Mouse (Mus musculus): ENCODE results near the gene Slc27a1.

Gene Slc27a1

GRCm38 (mm10) chr8:71579476-71579875 lies 10.8 kb downstream of the Slc27a1 start:
- in situ Hi-C loops (cut with MseI, MboI) = no loop called here

DNA sequence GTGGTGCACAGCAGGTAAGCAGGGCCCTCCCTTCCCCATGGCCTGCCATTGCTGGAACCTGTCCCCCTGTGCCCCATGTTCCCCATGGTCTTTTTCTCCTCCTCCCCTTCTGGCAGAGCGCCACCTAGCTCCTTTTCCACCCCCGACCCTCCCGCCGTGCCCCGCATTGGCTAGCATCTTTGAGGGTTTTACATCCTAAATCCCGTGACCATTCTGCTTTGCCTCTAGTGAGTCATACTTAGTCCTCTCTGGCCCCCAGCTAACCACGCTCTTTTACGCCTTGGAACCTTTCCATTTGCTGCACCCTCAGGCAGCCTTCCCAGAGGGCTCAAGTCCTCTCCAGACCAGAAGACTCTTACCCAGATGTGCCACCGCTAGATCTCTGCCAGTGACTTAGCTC lies 11.5 kb downstream of the Slc27a1 start:
- in situ Hi-C loops (cut with MseI, MboI) = no loop called here

DNA sequence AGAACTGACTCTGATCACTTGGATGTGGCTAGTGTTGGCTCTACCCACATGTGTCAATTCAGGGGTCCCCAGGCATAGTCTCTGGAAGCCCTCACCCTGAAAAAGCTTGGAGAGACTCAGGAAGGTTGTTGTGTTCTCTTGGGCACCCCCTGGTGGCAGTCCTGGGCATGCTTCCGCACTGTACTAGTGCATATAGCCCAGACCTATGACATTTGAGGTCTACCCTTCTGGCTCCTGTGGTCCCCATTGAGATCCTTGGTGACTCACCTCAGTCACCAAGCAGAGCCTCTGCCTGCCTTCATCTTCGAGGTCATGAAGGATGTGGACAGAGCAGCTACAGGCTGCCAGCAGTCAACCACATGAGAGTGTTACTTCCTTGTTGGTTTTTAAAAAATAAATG lies 18.2 kb downstream of the Slc27a1 start:
- in situ Hi-C loops (cut with MseI, MboI) = no loop called here

DNA sequence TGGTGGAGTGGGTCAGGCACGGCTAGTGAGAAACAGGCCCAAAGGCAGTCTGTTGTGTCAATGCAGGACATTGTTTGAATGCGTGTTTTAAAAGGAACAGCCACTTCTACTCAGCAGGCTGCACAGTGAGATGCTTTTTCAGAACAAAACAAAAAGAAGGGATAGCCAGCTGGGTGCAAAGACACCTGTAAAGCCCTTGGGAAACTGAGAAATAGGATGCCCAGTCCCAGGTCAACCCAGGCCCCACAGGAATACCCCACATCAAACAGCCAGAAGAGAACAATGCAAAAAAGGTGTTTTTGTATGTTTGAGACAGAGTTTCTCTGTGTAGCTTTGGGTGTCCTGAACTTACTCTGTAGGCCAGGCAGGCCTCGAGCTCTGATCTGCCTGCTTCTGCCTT lies 20.1 kb downstream of the Slc27a1 start:
- in situ Hi-C loops (cut with MseI, MboI) = no loop called here

DNA sequence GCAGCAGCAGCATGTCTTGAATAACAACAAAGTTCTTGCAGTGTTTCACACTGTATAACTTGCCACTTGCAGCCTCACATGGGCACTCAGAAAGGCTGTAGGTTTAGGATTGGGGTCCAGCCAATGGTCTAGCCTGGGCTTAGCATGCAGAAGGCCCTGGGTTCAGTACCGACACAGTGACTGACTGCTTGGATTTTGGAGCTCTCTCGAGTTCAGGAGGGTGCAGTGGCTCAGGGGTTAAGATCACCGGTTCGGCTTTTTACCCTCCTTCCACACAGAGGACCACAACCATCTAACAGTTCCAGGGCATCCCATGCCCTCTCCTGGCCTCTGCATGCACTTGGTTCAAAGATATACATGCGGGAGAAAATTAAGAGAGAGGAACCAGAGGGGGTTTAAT lies 22.3 kb downstream of the Slc27a1 start:
- in situ Hi-C loops (cut with MseI, MboI) = no loop called here

- in situ Hi-C loops (cut with MseI, MboI) = no loop called here
Measured at GRCm38 (mm10) chr8:71591471-71592373, 23.0 kb downstream of the Slc27a1 start, which contains the start of gene Pgls. TSS of gene Pgls (plus strand) at chr8:71592176.

DNA sequence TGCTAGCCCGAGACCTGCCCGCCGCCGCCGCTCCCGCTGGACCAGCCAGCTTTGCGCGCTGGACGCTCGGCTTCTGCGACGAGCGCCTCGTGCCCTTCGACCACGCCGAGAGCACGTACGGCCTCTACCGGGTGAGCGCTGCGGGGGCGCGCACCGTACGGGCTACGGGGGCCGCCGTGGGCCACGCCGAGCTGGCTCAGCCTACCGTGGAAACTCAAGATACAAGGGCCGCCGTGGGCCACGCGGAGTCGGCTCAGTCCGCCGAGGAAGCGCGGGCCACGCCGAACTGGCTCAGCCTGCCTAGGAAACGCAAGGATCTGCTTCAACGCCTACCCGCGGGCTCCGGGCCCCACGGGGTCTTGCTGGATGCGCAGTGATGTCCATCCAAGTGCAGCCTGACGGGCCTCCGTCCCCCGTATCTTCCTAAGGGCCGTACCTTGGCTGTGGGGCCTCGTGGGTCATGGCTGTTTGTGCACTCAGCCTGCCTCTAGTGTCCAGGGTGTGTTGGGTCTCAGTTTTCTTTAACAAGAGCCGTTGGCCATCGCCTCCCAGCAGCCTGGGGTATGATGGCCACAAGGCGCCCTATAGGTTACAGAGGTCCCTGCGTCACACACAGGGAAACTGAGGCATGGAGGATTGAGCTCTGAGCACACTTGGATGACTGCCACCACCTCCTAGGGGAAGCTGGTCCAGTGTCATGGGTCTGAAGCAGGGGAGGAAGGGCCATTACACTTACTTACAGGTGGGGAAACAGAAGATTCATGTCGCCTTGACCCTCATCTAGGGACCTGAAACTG lies 23.9 kb downstream of the Slc27a1 start:
- in situ Hi-C loops (cut with MseI, MboI) = no loop called here

- in situ Hi-C loops (cut with MseI, MboI) = no loop called here
Measured at GRCm38 (mm10) chr8:71593556-71594323, 25.1 kb downstream of the Slc27a1 start.

DNA sequence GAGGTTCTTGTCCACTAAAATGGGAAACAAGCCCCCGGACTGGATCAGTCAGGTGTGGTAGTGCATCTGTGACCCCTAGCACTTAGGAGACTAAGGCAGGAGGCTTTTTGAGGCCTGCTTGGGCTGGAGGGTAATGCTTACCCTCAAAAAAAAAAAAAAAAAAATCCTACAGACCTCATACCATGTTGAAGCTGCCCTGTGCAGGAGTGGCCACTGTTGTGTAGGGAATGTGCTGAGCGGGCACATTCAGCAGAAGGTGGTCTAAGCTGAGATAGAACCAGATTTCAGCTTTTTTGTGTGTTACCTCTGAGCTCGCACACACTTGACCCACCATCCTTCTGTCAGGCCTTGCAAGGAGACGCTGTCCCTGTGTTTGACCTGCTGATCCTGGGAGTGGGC lies 25.6 kb downstream of the Slc27a1 start:
- in situ Hi-C loops (cut with MseI, MboI) = no loop called here

DNA sequence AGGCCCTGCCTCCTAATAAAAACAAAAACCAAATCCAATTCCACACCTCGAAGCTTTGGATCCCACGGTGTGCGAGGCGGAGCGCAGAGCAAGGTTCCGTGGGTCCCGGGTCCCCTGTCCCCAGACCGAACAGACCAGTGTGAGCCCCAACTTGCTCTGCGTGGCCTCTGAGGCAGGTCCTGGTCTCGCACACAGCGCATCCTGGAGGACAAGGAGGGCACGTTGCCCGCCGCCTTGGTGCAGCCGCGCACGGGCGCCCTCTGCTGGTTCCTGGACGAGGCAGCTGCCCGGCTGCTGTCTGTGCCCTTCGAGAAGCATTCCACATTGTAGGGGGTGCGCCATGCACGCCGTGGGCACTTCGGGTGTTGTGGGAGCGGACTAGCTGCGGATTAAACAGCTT lies 27.2 kb downstream of the Slc27a1 start:
- in situ Hi-C loops (cut with MseI, MboI) = loop anchor here in 1 of 2 experiments (5.0 kb wide), 1 partner anchor 34 kb away; no protein-coding TSS in a partner anchor

DNA sequence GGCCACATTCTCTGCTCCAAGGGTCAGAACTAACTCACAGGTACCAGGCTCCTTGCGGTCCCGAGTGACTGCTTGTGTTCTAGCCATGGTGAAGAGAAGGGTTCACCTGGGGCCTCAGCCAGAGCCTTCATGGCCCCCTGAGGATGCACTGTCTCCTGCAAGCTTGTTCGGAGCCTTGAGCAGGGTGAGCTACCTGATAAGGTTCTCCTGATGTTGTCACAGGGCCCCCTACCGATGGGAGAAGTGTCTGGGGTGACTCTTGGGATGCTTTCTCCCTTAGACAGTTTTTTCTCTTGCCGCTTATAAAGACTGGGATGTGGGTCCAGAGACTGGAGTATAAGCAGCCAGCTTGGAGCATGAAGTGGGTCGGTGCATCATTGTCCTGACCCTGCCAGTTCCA lies 27.7 kb downstream of the Slc27a1 start:
- in situ Hi-C loops (cut with MseI, MboI) = loop anchor here in 1 of 2 experiments (5.0 kb wide), 1 partner anchor 34 kb away; no protein-coding TSS in a partner anchor

GRCm38 (mm10) chr8:71596798-71597197 lies 28.1 kb downstream of the Slc27a1 start:
- in situ Hi-C loops (cut with MseI, MboI) = loop anchor here in 1 of 2 experiments (5.0 kb wide), 1 partner anchor 34 kb away; no protein-coding TSS in a partner anchor

- in situ Hi-C loops (cut with MseI, MboI) = loop anchor here in 1 of 2 experiments (5.0 kb wide), 1 partner anchor 35 kb away; no protein-coding TSS in a partner anchor
Measured at GRCm38 (mm10) chr8:71597451-71597850, 28.8 kb downstream of the Slc27a1 start, which contains the start of gene Fam129c. TSS of gene Fam129c (plus strand) at chr8:71597648.

DNA sequence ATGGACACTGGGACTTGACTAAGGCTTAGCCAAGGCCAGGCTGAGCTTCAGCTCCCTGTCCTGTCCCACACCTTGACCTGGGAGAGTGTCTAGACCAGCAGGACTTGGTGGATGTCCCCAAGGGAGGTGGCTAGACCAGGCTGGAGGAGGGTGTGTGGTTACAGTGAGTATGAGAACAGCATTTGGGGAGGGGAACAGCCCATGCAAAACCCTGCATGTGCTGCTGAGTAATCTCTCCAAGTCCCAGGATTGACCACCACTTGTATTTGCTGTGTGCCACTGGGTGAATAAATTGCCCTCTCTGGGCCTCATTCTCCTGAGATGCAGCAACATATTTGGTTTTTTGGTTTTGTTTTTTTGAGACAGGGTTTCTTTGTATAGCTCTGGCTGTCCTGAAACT lies 29.7 kb downstream of the Slc27a1 start:
- in situ Hi-C loops (cut with MseI, MboI) = loop anchor here in 1 of 2 experiments (5.0 kb wide), 1 partner anchor 36 kb away; no protein-coding TSS in a partner anchor

DNA sequence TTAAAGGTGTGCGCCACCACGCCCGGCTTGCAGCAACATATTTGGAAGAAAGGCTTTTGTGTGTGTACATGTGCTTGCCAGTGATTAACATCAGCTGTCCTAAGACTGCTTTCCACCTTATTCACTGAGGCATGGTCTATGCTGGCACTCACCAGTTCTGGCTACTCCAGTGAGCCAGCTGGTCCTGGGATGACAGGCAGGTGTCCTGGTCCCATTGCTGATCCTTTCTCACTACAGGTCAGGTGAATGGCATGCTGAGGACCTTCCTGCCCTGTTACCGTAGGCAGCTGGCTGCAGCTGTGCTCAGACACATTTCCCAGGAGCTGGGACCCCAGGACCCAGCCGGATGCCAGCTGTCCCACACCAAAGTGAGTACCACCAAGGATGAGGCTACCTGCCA lies 30.2 kb downstream of the Slc27a1 start:
- in situ Hi-C loops (cut with MseI, MboI) = loop anchor here in 1 of 2 experiments (5.0 kb wide), 1 partner anchor 37 kb away; no protein-coding TSS in a partner anchor

DNA sequence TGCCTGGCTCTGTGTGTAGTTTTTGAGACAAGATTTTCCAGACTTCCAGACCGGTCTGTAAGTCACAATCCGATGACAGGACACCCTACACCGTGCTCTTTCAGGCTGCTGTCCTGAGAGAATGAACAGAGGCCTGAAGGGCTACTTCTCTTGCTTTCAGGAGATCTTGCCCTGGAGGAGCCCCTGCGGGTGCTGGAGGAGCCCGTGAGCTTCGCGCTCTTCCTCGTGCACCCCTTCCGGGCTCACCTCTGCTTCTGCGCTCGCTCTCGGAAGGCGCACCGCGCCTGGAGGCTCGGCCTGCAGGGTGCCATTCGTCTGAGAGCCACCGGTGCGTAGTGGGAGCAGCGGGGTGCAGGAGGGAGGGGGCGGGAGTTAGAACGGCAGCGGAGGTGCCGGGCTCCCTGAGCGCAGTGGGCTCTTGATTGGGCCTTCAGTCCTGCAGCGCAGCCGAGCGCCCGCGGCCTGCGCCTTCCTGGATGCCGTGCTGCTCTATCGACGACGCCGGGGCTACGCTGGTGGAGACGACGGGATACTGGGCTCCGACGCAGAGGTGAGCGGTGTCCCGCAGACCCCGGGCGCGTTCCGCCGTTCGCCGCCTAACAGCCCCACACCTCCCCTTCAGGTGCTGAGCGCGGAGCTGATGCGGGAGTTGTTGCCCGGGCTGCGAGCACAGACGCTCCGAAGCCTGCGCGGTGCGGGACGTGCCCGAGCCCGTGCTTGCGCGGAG lies 33.4 kb downstream of the Slc27a1 start:
- in situ Hi-C loops (cut with MseI, MboI) = no loop called here

DNA sequence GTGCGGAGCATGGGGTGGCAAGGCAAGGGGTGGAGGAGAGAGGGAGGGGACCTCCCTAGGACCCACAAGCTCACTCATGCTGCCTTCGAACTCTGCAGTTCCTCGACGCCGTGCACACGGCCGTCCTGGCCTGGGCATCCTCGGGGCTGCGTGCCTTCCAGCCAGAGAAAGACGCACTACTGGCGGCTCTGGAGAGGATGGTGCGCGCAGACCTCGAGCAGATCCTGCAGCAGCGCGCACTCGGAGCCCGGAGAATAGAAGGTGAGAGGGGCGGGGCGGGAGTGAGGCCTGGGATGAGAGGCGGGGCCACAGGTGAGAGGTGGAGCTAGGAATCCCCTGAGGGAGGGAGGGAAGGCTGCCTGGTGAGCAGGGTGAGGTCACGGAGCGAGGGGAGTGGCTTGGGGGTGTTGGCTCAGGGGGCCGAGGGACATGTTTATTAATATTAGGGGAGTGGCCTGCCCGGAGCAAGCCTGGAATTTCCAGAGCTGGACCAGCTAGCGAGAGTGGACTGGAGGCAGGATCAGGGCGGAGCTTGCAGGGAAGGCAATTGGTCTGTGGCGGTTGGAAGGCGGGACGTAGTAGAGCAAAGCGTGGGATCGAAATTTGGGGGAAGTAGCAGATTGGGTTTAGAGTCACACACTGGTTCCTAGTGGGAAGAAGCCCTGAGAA lies 34.1 kb downstream of the Slc27a1 start:
- in situ Hi-C loops (cut with MseI, MboI) = no loop called here

- in situ Hi-C loops (cut with MseI, MboI) = no loop called here
Measured at GRCm38 (mm10) chr8:71604021-71604420, 35.3 kb downstream of the Slc27a1 start.

DNA sequence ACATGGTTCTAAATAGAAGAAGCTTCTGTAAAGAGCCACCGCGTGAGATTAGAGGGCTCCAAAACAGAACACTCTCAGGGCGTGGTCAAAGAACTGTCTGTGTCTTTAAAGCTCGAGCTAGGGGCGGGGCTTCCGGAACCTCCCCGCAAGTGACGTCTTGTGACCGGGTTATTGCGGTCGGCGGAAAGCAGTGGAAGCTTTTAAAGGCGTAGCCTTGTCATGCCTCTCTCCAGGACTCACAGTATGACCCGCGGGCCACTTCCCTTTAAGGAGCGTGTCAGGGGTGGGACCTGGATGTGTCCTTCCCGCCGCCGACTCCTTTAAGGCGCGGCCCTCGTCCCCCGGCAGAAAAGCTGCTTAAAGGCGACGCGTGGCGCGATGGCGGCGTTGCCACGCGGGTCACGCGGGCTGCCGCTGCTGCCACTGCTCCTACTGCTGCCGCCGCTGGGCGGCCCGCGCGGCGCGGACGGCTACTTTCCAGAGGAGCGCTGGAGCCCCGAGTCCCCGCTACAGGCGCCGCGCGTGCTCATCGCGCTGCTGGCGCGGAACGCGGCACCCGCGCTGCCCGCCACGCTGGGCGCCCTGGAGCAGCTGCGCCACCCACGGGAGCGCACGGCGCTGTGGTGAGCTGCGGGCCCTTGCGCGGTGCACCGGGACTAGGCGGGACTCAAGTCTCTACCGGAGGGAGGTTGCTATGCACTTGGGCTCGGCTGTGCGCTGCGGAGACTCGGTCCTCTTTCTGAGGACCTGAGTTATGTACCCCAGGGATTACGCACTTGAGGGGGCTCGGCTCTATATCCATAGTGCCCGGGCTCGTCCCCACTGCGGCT lies 42.4 kb downstream of the Slc27a1 start, which contains the start of gene Colgalt1:
TSS of gene Colgalt1 (plus strand) at position 177 of the 830 bp plus-strand sequence.
- in situ Hi-C loops (cut with MseI, MboI) = no loop called here
